Mouse (Mus musculus): ENCODE data around the gene Gm4894.

Gm4894 gene

GRCm38 (mm10) chr9:49250231-49250630, at the start of gene Gm4894:
Gene Gm4894 (plus strand): TSS chr9:49250531.
- in situ Hi-C loops (cut with MboI): no loop called here

- in situ Hi-C loops (cut with MboI): no loop called here
Observed at GRCm38 (mm10) chr9:49206331-49206730, 44.0 kb upstream of the Gm4894 start.

- in situ Hi-C loops (cut with MboI): no loop called here
Observed at GRCm38 (mm10) chr9:49211493-49211892, 38.8 kb upstream of the Gm4894 start.

GRCm38 (mm10) chr9:49214734-49215133, 35.6 kb upstream of the Gm4894 start:
- in situ Hi-C loops (cut with MboI): no loop called here

- in situ Hi-C loops (cut with MboI): no loop called here
Observed at GRCm38 (mm10) chr9:49217626-49218607, 32.4 kb upstream of the Gm4894 start.

GRCm38 (mm10) chr9:49224488-49224887, 25.8 kb upstream of the Gm4894 start:
- in situ Hi-C loops (cut with MboI): no loop called here

GRCm38 (mm10) chr9:49227442-49227841, 22.9 kb upstream of the Gm4894 start:
- in situ Hi-C loops (cut with MboI): no loop called here

- in situ Hi-C loops (cut with MboI): no loop called here
Observed at GRCm38 (mm10) chr9:49229054-49229453, 21.3 kb upstream of the Gm4894 start.

- in situ Hi-C loops (cut with MboI): no loop called here
Observed at GRCm38 (mm10) chr9:49246839-49247238, 3.5 kb upstream of the Gm4894 start.

- in situ Hi-C loops (cut with MboI): no loop called here
Observed at GRCm38 (mm10) chr9:49268949-49269348, 18.6 kb downstream of the Gm4894 start.

GRCm38 (mm10) chr9:49273566-49273965, 23.2 kb downstream of the Gm4894 start:
- in situ Hi-C loops (cut with MboI): no loop called here

GRCm38 (mm10) chr9:49275976-49276375, 25.6 kb downstream of the Gm4894 start:
- in situ Hi-C loops (cut with MboI): no loop called here

GRCm38 (mm10) chr9:49276542-49277334, 26.4 kb downstream of the Gm4894 start:
- in situ Hi-C loops (cut with MboI): no loop called here

- in situ Hi-C loops (cut with MboI): no loop called here
Observed at GRCm38 (mm10) chr9:49295101-49295500, 44.8 kb downstream of the Gm4894 start.

- in situ Hi-C loops (cut with MboI): no loop called here
Observed at GRCm38 (mm10) chr9:49307576-49307975, 57.2 kb downstream of the Gm4894 start.

GRCm38 (mm10) chr9:49310821-49311220, 60.5 kb downstream of the Gm4894 start:
- in situ Hi-C loops (cut with MboI): no loop called here

GRCm38 (mm10) chr9:49318638-49319037, 68.3 kb downstream of the Gm4894 start:
- in situ Hi-C loops (cut with MboI): no loop called here
